Mouse (Mus musculus): ENCODE measurements around the gene Arhgef33. TPM values are rescaled to one million over a fixed set of nuclear protein-coding genes. Genes with fewer than 3 reads are reported as not detected.
"Not testable (repeated sequence)": the region's sequence is repeated elsewhere in the genome, so short reads cannot be mapped to it uniquely, and the experiment has no call there.

Gene Arhgef33
- 1 to 10 TPM; 1.9 to 3.1 TPM for total RNA-seq (2021)

GRCm38 (mm10) chr17:80307251-80307650, at the start of gene Arhgef33:
Arhgef33 (plus strand) TSS chr17:80307407.
- no peak for DNase-seq (ENCODE audit: extremely low spot score in 1 of 2, low spot score in 1 of 2)

GRCm38 (mm10) chr17:80267065-80267464, 40.1 kb upstream of the Arhgef33 start:
- DNase-seq (ENCODE audit: extremely low spot score in 1 of 2, low spot score in 1 of 2), result no peak

GRCm38 (mm10) chr17:80268151-80268550, 39.1 kb upstream of the Arhgef33 start:
- DNase-seq (ENCODE audit: extremely low spot score in 1 of 2, low spot score in 1 of 2), result no peak

GRCm38 (mm10) chr17:80270622-80271021, 36.6 kb upstream of the Arhgef33 start:
- not testable (repeated sequence) for DNase-seq (ENCODE audit: extremely low spot score in 1 of 2, low spot score in 1 of 2)

GRCm38 (mm10) chr17:80278255-80278654, 29.0 kb upstream of the Arhgef33 start:
- DNase-seq (ENCODE audit: extremely low spot score in 1 of 2, low spot score in 1 of 2), result no peak

GRCm38 (mm10) chr17:80279340-80280070, 27.7 kb upstream of the Arhgef33 start:
- no peak for DNase-seq (ENCODE audit: extremely low spot score in 1 of 2, low spot score in 1 of 2)

- DNase-seq (ENCODE audit: extremely low spot score in 1 of 2, low spot score in 1 of 2), result no peak
Measured at GRCm38 (mm10) chr17:80284446-80284845, 22.8 kb upstream of the Arhgef33 start.

- DNase-seq (ENCODE audit: extremely low spot score in 1 of 2, low spot score in 1 of 2), result no peak
Measured at GRCm38 (mm10) chr17:80288012-80288411, 19.2 kb upstream of the Arhgef33 start.

- DNase-seq (ENCODE audit: extremely low spot score in 1 of 2, low spot score in 1 of 2), result no peak
Measured at GRCm38 (mm10) chr17:80289280-80290073, 17.7 kb upstream of the Arhgef33 start.

GRCm38 (mm10) chr17:80290074-80290657, 17.0 kb upstream of the Arhgef33 start, which contains the start of the genes Morn2 and Dhx57:
Morn2 (plus strand) TSS chr17:80290203.
Dhx57 (minus strand) TSS chr17:80290476.
- peak; percentile 97 to 98 for DNase-seq (ENCODE audit: extremely low spot score in 1 of 2, low spot score in 1 of 2)

- DNase-seq (ENCODE audit: extremely low spot score in 1 of 2, low spot score in 1 of 2), result no peak
Measured at GRCm38 (mm10) chr17:80291148-80291547, 16.1 kb upstream of the Arhgef33 start.

- DNase-seq (ENCODE audit: extremely low spot score in 1 of 2, low spot score in 1 of 2), result no peak
Measured at GRCm38 (mm10) chr17:80295258-80295657, 11.9 kb upstream of the Arhgef33 start.

- no peak for DNase-seq (ENCODE audit: extremely low spot score in 1 of 2, low spot score in 1 of 2)
Measured at GRCm38 (mm10) chr17:80298844-80299243, 8.4 kb upstream of the Arhgef33 start.

GRCm38 (mm10) chr17:80311761-80312160, 4.6 kb downstream of the Arhgef33 start:
- DNase-seq (ENCODE audit: extremely low spot score in 1 of 2, low spot score in 1 of 2), result no peak

GRCm38 (mm10) chr17:80312405-80312804, 5.2 kb downstream of the Arhgef33 start:
- DNase-seq (ENCODE audit: extremely low spot score in 1 of 2, low spot score in 1 of 2), result no peak

GRCm38 (mm10) chr17:80322228-80322627, 15.0 kb downstream of the Arhgef33 start:
- no peak for DNase-seq (ENCODE audit: extremely low spot score in 1 of 2, low spot score in 1 of 2)

- no peak for DNase-seq (ENCODE audit: extremely low spot score in 1 of 2, low spot score in 1 of 2)
Measured at GRCm38 (mm10) chr17:80323015-80323414, 15.8 kb downstream of the Arhgef33 start.

GRCm38 (mm10) chr17:80323658-80324057, 16.5 kb downstream of the Arhgef33 start:
- no peak for DNase-seq (ENCODE audit: extremely low spot score in 1 of 2, low spot score in 1 of 2)

- no peak for DNase-seq (ENCODE audit: extremely low spot score in 1 of 2, low spot score in 1 of 2)
Measured at GRCm38 (mm10) chr17:80324521-80324920, 17.3 kb downstream of the Arhgef33 start.

- no peak for DNase-seq (ENCODE audit: extremely low spot score in 1 of 2, low spot score in 1 of 2)
Measured at GRCm38 (mm10) chr17:80325456-80325855, 18.2 kb downstream of the Arhgef33 start.

- no peak for DNase-seq (ENCODE audit: extremely low spot score in 1 of 2, low spot score in 1 of 2)
Measured at GRCm38 (mm10) chr17:80326431-80326830, 19.2 kb downstream of the Arhgef33 start.
